Mouse (Mus musculus) lung, postnatal 10 days (tissue): ENCODE measurements at regions not wholly inside any gene's neighbourhood (a gene's known extent, or its start where the extent isn't known, plus 50 kb on each side); places are given as distances from the start of the nearest gene placed in this dataset.

Source experiments
- DNase-seq: peaks from one replicate; pipeline ENCODE4 v3.0.0; 2021

- no peak for DNase-seq
Measured at GRCm38 (mm10) chr11:18715050-18715850, 303.5 kb downstream of the Meis1 start.

GRCm38 (mm10) chr11:18714400-18714799 lies 304.4 kb downstream of the Meis1 start:
- no peak for DNase-seq

- DNase-seq, result no peak
Measured at GRCm38 (mm10) chr11:18712642-18713053, 306.1 kb downstream of the Meis1 start.

- DNase-seq, result no peak
Measured at GRCm38 (mm10) chr11:18709628-18710027, 309.2 kb downstream of the Meis1 start.

GRCm38 (mm10) chr11:18681593-18681992 lies 337.2 kb downstream of the Meis1 start:
- no peak for DNase-seq

- DNase-seq, result no peak
Measured at GRCm38 (mm10) chr11:18676876-18677275, 341.9 kb downstream of the Meis1 start.

- no peak for DNase-seq
Measured at GRCm38 (mm10) chr11:18670967-18671366, 347.8 kb downstream of the Meis1 start.

GRCm38 (mm10) chr11:18669322-18669721 lies 349.5 kb downstream of the Meis1 start:
- DNase-seq, result no peak

GRCm38 (mm10) chr11:18656358-18656757 lies 362.4 kb downstream of the Meis1 start:
- DNase-seq, result no peak

- peak; percentile 5 for DNase-seq
Measured at GRCm38 (mm10) chr11:18631975-18632773, 386.6 kb downstream of the Meis1 start.

GRCm38 (mm10) chr11:18631570-18631969 lies 387.2 kb downstream of the Meis1 start:
- no peak for DNase-seq

- no peak for DNase-seq
Measured at GRCm38 (mm10) chr11:18621777-18622176, 397.0 kb downstream of the Meis1 start.

GRCm38 (mm10) chr11:18604836-18605235 lies 413.9 kb downstream of the Meis1 start:
- no peak for DNase-seq

- DNase-seq, result no peak
Measured at GRCm38 (mm10) chr11:18601568-18602182, 417.1 kb downstream of the Meis1 start.

GRCm38 (mm10) chr11:18598349-18598748 lies 420.4 kb downstream of the Meis1 start:
- no peak for DNase-seq

- DNase-seq, result peak; percentile 45
Measured at GRCm38 (mm10) chr11:18596996-18597395, 421.8 kb downstream of the Meis1 start.

GRCm38 (mm10) chr11:18590487-18590886 lies 428.3 kb downstream of the Meis1 start:
- no peak for DNase-seq

GRCm38 (mm10) chr11:18586468-18586867 lies 432.3 kb downstream of the Meis1 start:
- DNase-seq, result no peak

GRCm38 (mm10) chr11:18585031-18585430 lies 433.8 kb downstream of the Meis1 start:
- DNase-seq, result no peak

- DNase-seq, result no peak
Measured at GRCm38 (mm10) chr11:18582781-18583161, 436.0 kb downstream of the Meis1 start.

- DNase-seq, result peak; percentile 87
Measured at GRCm38 (mm10) chr11:18581997-18582780, 436.6 kb downstream of the Meis1 start.

- peak; percentile 17 for DNase-seq
Measured at GRCm38 (mm10) chr11:18581078-18581800, 437.5 kb downstream of the Meis1 start.
